Mouse (Mus musculus) limb, embryonic 11.5 days (tissue): Measurements from ENCODE around the gene Tsacc. TPM values are rescaled to one million over a fixed set of nuclear protein-coding genes. Genes with fewer than 3 reads are reported as not detected.
A peak's percentile ranks its signal among the peaks of the same experiment; 100 is the strongest.

Source experiments
- ATAC-seq: fragments of 200-750 bp; cut with Nextera tagmentation; 2 replicates; pipeline ENCODE4 v1.8.0; 2017; ENCODE audit warnings: low read depth; ENCODE audit not compliant: insufficient number of reproducible peaks, low FRiP score, low TSS enrichment
- DNase-seq: peaks from one replicate; pipeline ENCODE4 v3.0.0-alpha.2; 2015; ENCODE audit warnings: low spot score
- H3K27ac ChIP-seq: fragments of 300-500 bp; sonication (generic); replicated peaks from 2 replicates; pipeline ENCODE4 v1.5.1; 2014; ENCODE audit warnings: low read depth, mild to moderate bottlenecking, low read length
- H3K27me3 ChIP-seq: fragments of 300-500 bp; sonication (generic); 2 replicates; pipeline ENCODE4 v1.6.1; 2014; ENCODE audit warnings: mild to moderate bottlenecking, low read length, mixed read lengths; ENCODE audit not compliant: control insufficient read depth, insufficient read depth
- H3K36me3 ChIP-seq: fragments of 300-500 bp; sonication (generic); 2 replicates; pipeline ENCODE4 v1.6.1; 2014; ENCODE audit warnings: mild to moderate bottlenecking, low read length, moderate library complexity, mixed read lengths; ENCODE audit not compliant: control insufficient read depth, insufficient read depth
- H3K4me1 ChIP-seq: fragments of 300-500 bp; sonication (generic); 2 replicates; pipeline ENCODE4 v1.6.1; 2014; ENCODE audit warnings: low read length, mixed read lengths; ENCODE audit not compliant: control insufficient read depth, insufficient read depth
- H3K4me2 ChIP-seq: fragments of 300-500 bp; sonication (generic); 2 replicates; pipeline ENCODE4 v1.6.1; 2014; ENCODE audit warnings: low read depth, mild to moderate bottlenecking, moderate library complexity; ENCODE audit not compliant: severe bottlenecking
- H3K4me3 ChIP-seq: fragments of 300-500 bp; sonication (generic); 2 replicates; pipeline ENCODE4 v1.5.1; 2014; ENCODE audit warnings: low read depth, low read length
- H3K9ac ChIP-seq: fragments of 300-500 bp; sonication (generic); 2 replicates; pipeline ENCODE4 v1.6.1; 2014; ENCODE audit warnings: mild to moderate bottlenecking, low read length
- H3K9me3 ChIP-seq: fragments of 300-500 bp; sonication (generic); 2 replicates; pipeline ENCODE4 v1.6.1; 2016; ENCODE audit warnings: low read length; ENCODE audit not compliant: control insufficient read depth
- WGBS: fragments of 180-500 bp; shearing (Covaris S2); extraction: QIAGEN DNeasy Blood & Tissue Kit; methylation state at CpG from one replicate; pipeline ENCODE4 v1.1.7; 2014; 5-methylcytosine and 5-hydroxymethylcytosine counted together
- polyA plus RNA-seq: library from polyadenylated mRNA; unstranded; fragments of >200 nt; fragmentation: Nextera tagmentation; extraction: Ambion mirVana; gene quantifications from 2 replicates; pipeline ENCODE4 v1.2.1, GENCODE M21; 2014

Gene Tsacc
- polyA plus RNA-seq, 1 experiment from 2014 or later = 11.9 TPM

DNA sequence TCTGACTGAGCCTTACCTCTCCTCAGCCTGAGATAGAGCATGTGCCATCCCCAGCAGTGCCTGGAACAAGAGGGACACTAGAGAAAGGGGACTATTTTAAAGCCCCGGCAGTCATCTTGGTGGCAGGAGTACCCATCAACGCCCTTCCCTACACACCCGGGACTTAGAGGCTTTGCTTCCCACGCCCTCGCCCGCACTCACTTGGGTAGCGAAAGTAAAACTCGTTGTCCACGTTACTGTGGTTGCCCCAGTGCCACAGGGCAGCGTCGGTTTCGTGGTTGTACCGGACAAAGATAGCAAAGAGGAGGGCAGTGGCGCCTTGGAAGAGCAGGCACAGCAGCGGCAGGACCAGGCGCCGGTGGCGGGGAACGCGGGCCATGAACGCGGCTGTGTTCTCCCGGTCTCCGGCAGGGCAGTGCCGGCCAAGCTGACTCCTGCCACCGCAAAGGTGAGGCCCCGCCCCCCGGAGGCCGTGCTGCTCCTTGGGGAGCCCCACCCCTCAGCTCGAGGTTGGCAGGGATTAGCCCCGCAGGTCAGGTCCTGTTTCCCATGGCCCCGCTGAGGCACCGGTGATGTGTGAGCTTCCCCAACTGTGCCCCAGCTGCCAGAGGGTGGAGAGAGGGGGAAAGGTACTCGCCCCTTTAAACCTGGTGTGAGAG lies 42.4 kb downstream of the Tsacc start, which contains the start of gene Rhbg:
Rhbg (minus strand) TSS at position 442 of the 659 bp plus-strand sequence.
- peaks cover 24% of the 10 kb centered on the region for H3K27me3 ChIP-seq
- 3% methylated on average over 34 of the region's 34 CpGs for WGBS
- H3K27ac ChIP-seq = no peak within 1 kb of the TSS
- DNase-seq = peak; percentile 60
- peaks cover 5% of the 10 kb centered on the region; the same call in 1 of the 2 replicates for H3K4me1 ChIP-seq
- ATAC-seq = no peak
- H3K9ac ChIP-seq = peak within 1 kb of the TSS; percentile 30; the same call in 1 of the 2 replicates
- H3K4me3 ChIP-seq = peak within 1 kb of the TSS; percentile 27
- no peaks in the 10 kb centered on the region for H3K36me3 ChIP-seq
- peak within 1 kb of the TSS; percentile 77 for H3K4me2 ChIP-seq
- H3K9me3 ChIP-seq = no peaks in the 10 kb centered on the region

DNA sequence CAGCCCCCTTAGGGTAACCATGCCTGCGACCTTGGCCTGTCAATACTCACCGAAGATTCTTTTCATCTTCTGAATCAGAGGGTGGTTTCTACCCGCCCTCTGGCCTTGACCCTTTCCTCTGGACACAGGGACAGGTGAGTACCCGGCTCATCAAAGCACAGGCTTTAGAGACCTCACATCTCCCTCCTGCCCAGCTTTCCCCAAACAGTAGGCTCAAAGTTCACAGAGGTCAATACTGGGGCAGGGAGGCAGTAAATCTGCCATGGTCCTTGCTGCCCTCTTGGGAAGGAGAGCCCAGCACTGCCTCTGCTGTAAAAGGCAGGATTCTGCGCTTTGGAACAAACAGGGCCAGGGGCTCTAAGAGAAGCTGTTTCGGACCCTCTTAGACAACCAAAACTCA lies 44.1 kb downstream of the Tsacc start:
- Histone ChIP-seq H3K27me3 (peaks cover 24% of the 10 kb centered on the region), H3K9me3 (no peaks in the 10 kb centered on the region)
- 44% methylated on average over 6 of the region's 6 CpGs for WGBS

DNA sequence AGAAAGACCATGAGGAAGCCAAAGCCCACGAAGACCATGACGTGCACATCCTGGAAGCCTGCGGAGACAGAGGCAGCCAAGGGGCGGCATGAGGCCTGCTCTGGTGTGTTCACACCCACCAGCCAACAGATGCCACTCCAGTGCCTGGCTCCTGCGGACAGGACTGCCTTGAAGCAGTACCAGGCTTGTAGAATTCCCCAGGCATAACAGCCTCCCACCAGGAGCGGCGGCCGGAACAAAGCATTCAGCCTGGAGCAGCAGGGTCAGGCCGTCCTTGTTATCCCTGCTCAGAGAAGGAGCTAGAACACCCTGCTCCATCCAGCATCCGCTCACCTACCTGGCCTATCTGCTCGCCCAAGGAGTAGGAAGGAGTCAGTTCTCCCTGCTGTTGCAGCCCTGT lies 48.4 kb downstream of the Tsacc start:
- H3K9me3 ChIP-seq = no peaks in the 10 kb centered on the region
- no peak overlapping the region for H3K27ac ChIP-seq
- no peaks in the 10 kb centered on the region for H3K36me3 ChIP-seq
- no peak for DNase-seq
- WGBS = 87% methylated on average over 11 of the region's 11 CpGs
- H3K4me2 ChIP-seq = no peak overlapping the region
- H3K4me3 ChIP-seq = no peak overlapping the region
- no peak overlapping the region for H3K9ac ChIP-seq
- H3K4me1 ChIP-seq = no peaks in the 10 kb centered on the region
- ATAC-seq = no peak
- H3K27me3 ChIP-seq = peaks cover 13% of the 10 kb centered on the region

More for the DNA sequence above, 44.1 kb downstream of the Tsacc start:
- H3K4me3 ChIP-seq = no peak overlapping the region
- ATAC-seq (no peak), DNase-seq (no peak)
- no peak overlapping the region for H3K9ac ChIP-seq
- H3K27ac ChIP-seq = no peak overlapping the region
- peaks cover 5% of the 10 kb centered on the region; the same call in 1 of the 2 replicates for H3K4me1 ChIP-seq
- H3K4me2 ChIP-seq = no peak overlapping the region
- H3K36me3 ChIP-seq = no peaks in the 10 kb centered on the region

DNA sequence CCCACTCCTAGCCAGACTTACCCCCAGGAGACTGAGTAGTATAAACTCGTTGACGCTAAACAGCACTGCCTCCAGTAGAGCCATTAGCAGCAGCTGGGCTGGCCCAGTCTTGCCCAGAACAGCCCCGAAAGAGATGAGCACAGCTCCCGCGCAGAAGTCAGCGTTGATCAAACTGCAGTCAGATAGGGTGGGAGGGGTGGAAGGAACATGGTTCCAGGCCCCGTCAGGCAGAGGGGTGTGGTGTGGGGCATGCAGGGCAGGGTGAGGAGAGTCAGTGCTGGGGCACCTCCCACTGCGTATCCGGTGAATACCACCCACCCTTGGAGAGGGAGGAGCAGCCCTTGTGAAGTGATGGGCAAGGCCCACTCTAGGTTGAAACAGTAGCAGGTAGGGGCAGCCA lies 49.1 kb downstream of the Tsacc start:
- WGBS = 36% methylated on average over 9 of the region's 9 CpGs

DNA sequence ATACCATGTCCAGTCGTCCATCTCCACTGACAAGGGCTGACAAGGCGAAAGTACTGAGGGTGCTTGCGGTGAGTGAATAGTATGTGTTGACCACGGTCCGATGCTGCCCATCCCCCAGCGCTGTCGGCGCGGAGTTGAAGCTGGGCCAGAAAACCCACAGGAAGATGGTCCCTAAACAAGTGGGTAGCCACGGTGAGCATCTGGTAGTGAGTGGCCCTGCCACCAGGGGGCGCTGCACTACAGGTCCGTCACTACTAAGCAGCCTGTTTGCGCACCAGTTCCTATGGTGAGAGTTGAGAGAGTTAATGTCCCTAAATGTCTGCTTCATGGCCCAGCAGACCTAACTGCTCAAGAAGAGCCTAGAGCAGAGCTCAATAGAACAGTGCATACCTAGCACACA lies 51.0 kb downstream of the Tsacc start:
- no peak for ATAC-seq
- WGBS = 24% methylated on average over 13 of the region's 13 CpGs
- no peaks in the 10 kb centered on the region for H3K9me3 ChIP-seq
- H3K36me3 ChIP-seq = no peaks in the 10 kb centered on the region
- H3K27me3 ChIP-seq = peaks cover 33% of the 10 kb centered on the region
- peaks cover 3% of the 10 kb centered on the region; the same call in 1 of the 2 replicates for H3K4me1 ChIP-seq
- no peak overlapping the region for H3K27ac ChIP-seq
- DNase-seq = peak; percentile 82
- no peak overlapping the region for H3K4me2 ChIP-seq
- H3K4me3 ChIP-seq = no peak overlapping the region
- no peak overlapping the region for H3K9ac ChIP-seq

More for the DNA sequence above, 49.1 kb downstream of the Tsacc start:
- H3K4me2 ChIP-seq = no peak overlapping the region
- ATAC-seq (no peak), DNase-seq (no peak)
- H3K36me3 ChIP-seq = no peaks in the 10 kb centered on the region
- H3K27me3 ChIP-seq = peaks cover 17% of the 10 kb centered on the region
- no peaks in the 10 kb centered on the region for H3K9me3 ChIP-seq
- no peak overlapping the region for H3K9ac ChIP-seq
- H3K4me3 ChIP-seq = no peak overlapping the region
- H3K4me1 ChIP-seq = no peaks in the 10 kb centered on the region
- no peak overlapping the region for H3K27ac ChIP-seq

DNA sequence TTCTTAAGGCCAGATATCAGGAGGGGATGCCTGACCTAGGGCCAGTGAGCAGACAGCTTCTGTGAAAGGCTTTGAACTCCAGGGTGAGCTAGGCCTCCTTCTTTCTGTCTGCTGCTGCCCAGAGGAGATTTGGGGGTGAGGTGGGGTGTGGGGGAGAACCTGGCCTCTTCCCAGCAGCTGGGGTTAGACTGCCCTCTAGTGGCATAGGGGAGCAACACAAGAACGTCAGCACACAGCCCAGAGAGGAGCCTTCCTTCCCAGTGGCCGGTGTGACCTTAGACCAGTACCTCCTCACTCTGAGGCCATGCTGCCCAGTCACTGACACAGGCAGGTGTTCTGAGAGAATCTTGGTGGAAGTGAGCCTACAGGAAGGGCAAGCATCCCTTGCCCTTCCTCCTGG lies 52.7 kb downstream of the Tsacc start:
- DNase-seq (peak; percentile 67), ATAC-seq (no peak)
- H3K4me2 ChIP-seq = no peak overlapping the region
- no peak overlapping the region for H3K27ac ChIP-seq
- no peak overlapping the region for H3K9ac ChIP-seq
- H3K36me3 ChIP-seq = no peaks in the 10 kb centered on the region
- H3K4me3 ChIP-seq = no peak overlapping the region
- peaks cover 50% of the 10 kb centered on the region for H3K27me3 ChIP-seq
- no peaks in the 10 kb centered on the region for H3K9me3 ChIP-seq
- H3K4me1 ChIP-seq = peaks cover 5% of the 10 kb centered on the region; the same call in 1 of the 2 replicates
- WGBS = 3% methylated on average over 2 of the region's 2 CpGs

DNA sequence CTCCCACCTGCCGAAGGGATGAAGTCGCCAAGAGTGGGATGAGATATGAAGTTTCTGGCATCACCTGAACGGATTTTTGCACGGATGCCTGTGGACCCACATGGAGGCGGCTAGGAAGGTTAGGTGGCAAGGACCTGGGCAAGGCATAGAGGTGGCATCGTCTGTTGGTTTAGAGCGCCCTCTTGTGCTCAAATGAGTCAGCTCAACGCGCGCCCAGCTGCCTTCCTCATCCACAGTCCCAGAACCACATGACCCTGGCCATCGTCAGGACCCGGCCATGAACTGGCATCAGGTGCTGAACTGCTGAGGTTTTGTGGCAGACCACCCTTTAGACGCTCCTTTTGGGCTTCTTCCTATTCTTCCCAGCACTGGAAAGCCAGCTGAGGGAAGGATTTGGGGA lies 54.3 kb downstream of the Tsacc start:
- WGBS = 2% methylated on average over 13 of the region's 13 CpGs
- H3K36me3 ChIP-seq = no peaks in the 10 kb centered on the region
- peaks cover 5% of the 10 kb centered on the region; the same call in 1 of the 2 replicates for H3K4me1 ChIP-seq
- H3K27ac ChIP-seq = no peak overlapping the region
- peak; percentile 86 for DNase-seq
- no peak overlapping the region for H3K4me3 ChIP-seq
- no peak overlapping the region for H3K9ac ChIP-seq
- no peak overlapping the region for H3K4me2 ChIP-seq
- H3K27me3 ChIP-seq = peaks cover 64% of the 10 kb centered on the region
- no peak; the same call in 1 of the 2 replicates for ATAC-seq
- no peaks in the 10 kb centered on the region for H3K9me3 ChIP-seq

DNA sequence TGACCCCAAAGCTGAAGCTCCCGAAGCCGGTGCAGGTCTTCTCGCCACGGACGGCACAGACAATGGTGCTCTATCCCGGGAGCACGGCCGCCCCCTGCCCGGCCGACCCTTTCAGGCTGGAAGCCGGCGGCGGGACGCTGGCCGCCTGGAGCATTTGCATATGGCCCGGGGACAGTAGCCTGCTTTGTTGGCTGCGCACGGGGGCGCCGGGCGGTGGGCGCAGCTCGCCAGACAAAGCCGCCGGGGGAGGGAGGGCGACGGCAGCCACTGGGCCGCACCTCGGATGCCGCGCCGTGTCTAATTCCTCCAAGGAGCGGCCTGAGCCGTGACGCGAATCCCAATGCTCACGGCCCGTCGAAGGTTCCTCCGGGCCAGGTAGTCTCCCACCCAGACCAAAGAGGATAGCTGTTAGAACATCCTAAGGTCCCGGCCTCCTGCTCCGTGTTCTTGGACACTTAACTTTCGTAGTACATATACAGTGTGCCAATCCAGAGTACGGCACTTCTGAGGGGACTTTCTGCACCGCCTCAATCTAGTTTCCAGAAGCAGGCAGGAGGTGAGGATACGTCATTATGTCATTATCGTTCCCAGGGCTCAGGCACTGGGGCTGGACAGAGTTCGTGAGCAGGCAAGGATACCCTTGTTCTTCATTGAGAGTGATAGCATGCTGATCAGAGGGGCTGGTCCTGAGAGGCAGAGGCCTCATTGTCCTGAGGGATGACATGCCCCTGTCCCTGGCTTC lies 55.6 kb downstream of the Tsacc start:
- DNase-seq = peak; percentile 38
- Histone ChIP-seq H3K9ac (no peak overlapping the region), H3K27me3 (peaks cover 72% of the 10 kb centered on the region), H3K4me2 (peak overlapping the region; percentile 37; the same call in 1 of the 2 replicates), H3K9me3 (no peaks in the 10 kb centered on the region), H3K4me1 (peaks cover 8% of the 10 kb centered on the region; the same call in 1 of the 2 replicates), H3K4me3 (peak overlapping the region; percentile 19; the same call in 1 of the 2 replicates), H3K36me3 (no peaks in the 10 kb centered on the region), H3K27ac (no peak overlapping the region)
- WGBS = 2% methylated on average over 48 of the region's 48 CpGs
- no peak for ATAC-seq
